Mouse (Mus musculus) spleen, adult 2 months (tissue): ENCODE results near the gene Tom1l2.

ENCODE experiments used
- CTCF ChIP-seq: fragments of 200-500 bp; IDR thresholded peaks from 2 replicates; pipeline ENCODE4 v1.5.1; 2011; ENCODE audit warnings: mild to moderate bottlenecking, inconsistent platforms; ENCODE audit not compliant: insufficient read depth, insufficient read length, insufficient replicate concordance; ENCODE audit errors: extremely low read depth
- POLR2A ChIP-seq: fragments of 200-500 bp; IDR thresholded peaks from 2 replicates; pipeline ENCODE4 v1.6.1; 2011; ENCODE audit warnings: low read depth, low read length, inconsistent platforms

DNA sequence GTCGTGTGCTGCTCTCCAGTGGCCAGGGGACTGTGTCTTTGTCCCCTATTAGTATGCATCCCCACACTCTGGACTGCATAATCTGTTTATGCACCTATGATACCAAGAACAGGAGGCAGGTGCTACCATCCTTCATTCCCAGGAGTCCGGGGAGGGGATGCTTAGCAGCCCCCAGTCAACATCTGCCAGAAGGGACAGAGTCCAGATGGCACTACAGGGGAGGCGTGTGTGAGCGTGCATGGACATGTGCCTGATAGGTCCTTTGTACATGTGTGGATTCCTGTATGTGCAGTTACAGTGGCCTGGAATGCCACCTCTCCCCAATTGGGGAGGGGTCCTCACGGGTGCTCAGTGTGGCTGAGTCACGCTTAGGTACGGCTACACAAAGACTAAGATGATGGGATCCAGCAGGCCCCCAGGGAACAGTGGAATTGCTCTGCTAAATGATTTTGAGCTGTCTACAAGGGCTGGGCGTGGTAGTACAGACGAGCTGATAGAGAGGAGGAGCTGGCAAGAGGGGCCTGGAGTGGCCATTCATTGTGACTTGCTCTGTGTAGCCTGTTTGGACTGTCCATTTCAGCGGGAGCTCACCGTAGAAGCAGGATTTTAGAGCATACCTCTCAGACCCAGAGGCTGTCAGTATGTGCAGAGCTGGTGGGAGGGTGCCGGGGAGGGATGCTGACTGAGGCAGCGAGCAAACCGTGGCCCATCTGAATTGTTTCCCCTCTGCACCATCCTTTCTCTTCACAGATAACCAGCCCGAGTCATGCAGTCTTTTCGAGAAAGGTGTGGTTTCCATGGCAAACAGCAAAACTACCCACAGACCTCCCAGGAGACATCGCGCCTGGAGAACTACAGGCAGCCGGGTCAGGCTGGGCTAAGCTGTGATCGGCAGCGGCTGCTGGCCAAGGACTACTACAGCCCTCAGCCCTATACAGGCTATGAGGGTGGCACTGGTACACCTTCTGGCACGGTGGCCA, 168.1 kb downstream of the Tom1l2 start:
- no peak for TF ChIP-seq POLR2A
- TF ChIP-seq CTCF: no peak
